Mouse (Mus musculus): ENCODE measurements at regions not wholly inside any gene's neighbourhood (a gene's known extent, or its start where the extent isn't known, plus 50 kb on each side); places are given as distances from the start of the nearest gene placed in this dataset.

GRCm38 (mm10) chr15:51673483-51673882 lies 2211.2 kb upstream of the Gm7489 start:
- no peak for DNase-seq

- DNase-seq = no peak
Observed at GRCm38 (mm10) chr15:51675291-51675690, 2209.4 kb upstream of the Gm7489 start.

GRCm38 (mm10) chr15:51676694-51677093 lies 2208.0 kb upstream of the Gm7489 start:
- DNase-seq = no peak

GRCm38 (mm10) chr15:51677266-51677665 lies 2207.4 kb upstream of the Gm7489 start:
- DNase-seq = no peak

- DNase-seq = no peak
Observed at GRCm38 (mm10) chr15:51679186-51679902, 2205.4 kb upstream of the Gm7489 start.

- no peak for DNase-seq
Observed at GRCm38 (mm10) chr15:51680494-51680893, 2204.2 kb upstream of the Gm7489 start.

- no peak for DNase-seq
Observed at GRCm38 (mm10) chr15:51681191-51681590, 2203.5 kb upstream of the Gm7489 start.

GRCm38 (mm10) chr15:51682331-51682730 lies 2202.4 kb upstream of the Gm7489 start:
- DNase-seq = no peak

- no peak for DNase-seq
Observed at GRCm38 (mm10) chr15:51687007-51687540, 2197.6 kb upstream of the Gm7489 start.

- DNase-seq = no peak
Observed at GRCm38 (mm10) chr15:51689498-51689897, 2195.2 kb upstream of the Gm7489 start.

- no peak for DNase-seq
Observed at GRCm38 (mm10) chr15:51692671-51693070, 2192.0 kb upstream of the Gm7489 start.

GRCm38 (mm10) chr15:51696344-51697016 lies 2188.2 kb upstream of the Gm7489 start:
- DNase-seq = peak; percentile 44

- no peak for DNase-seq
Observed at GRCm38 (mm10) chr15:51704198-51704597, 2180.5 kb upstream of the Gm7489 start.

- DNase-seq = no peak
Observed at GRCm38 (mm10) chr15:51709871-51710655, 2174.6 kb upstream of the Gm7489 start.

- DNase-seq = no peak
Observed at GRCm38 (mm10) chr15:51720873-51721308, 2163.8 kb upstream of the Gm7489 start.

- no peak for DNase-seq
Observed at GRCm38 (mm10) chr15:51721363-51721762, 2163.3 kb upstream of the Gm7489 start.

GRCm38 (mm10) chr15:51724127-51724526 lies 2160.6 kb upstream of the Gm7489 start:
- DNase-seq = no peak

GRCm38 (mm10) chr15:51725457-51725856 lies 2159.2 kb upstream of the Gm7489 start:
- no peak for DNase-seq

- DNase-seq = no peak
Observed at GRCm38 (mm10) chr15:51730106-51730505, 2154.6 kb upstream of the Gm7489 start.

GRCm38 (mm10) chr15:51730805-51731412 lies 2153.8 kb upstream of the Gm7489 start:
- DNase-seq = no peak

- no peak for DNase-seq
Observed at GRCm38 (mm10) chr15:51734194-51734593, 2150.5 kb upstream of the Gm7489 start.

All from liver (tissue).